Mouse (Mus musculus): Measurements from ENCODE around the gene Npdc1.
"Not testable (repeated sequence)": the region's sequence is repeated elsewhere in the genome, so short reads cannot be mapped to it uniquely, and the experiment has no call there.

Npdc1 gene

GRCm38 (mm10) chr2:25395721-25396596 is 3.2 kb upstream of the Npdc1 start, which contains the start of gene Entpd2:
TSS of gene Entpd2 (plus strand) at chr2:25395874.
- DNase-seq (ENCODE audit: low spot score in 2 of 2): peak in 1 of 2 experiments; percentile 27

GRCm38 (mm10) chr2:25396597-25396983 is 2.6 kb upstream of the Npdc1 start:
- no peak for DNase-seq (ENCODE audit: low spot score in 2 of 2)

- DNase-seq (ENCODE audit: low spot score in 2 of 2): no peak
These were observed 2.1 kb upstream of the Npdc1 start for GRCm38 (mm10) chr2:25397010-25397409.

GRCm38 (mm10) chr2:25398065-25398464 is 1.1 kb upstream of the Npdc1 start:
- DNase-seq (ENCODE audit: low spot score in 2 of 2): no peak

DNA sequence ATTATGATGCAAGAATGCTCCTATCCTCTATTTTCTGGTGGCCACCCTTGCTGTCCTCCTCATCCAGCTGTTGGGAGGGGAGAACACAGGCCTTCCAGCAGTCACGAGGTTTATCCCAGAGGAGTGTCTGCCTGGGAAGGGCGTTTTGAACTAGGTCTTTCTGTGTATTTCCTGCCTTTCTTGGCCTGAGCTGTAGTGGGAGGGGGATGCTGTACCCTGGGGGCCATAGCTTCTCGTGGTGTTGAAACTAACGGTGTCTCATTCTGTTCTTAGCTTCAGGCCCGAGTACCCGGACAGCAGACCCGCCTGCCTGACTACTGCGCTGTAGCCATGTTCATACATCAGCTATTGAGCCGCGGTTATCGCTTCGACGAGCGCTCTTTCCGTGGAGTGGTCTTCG is 1.1 kb downstream of the Npdc1 start:
- no peak for DNase-seq (ENCODE audit: low spot score in 2 of 2)

GRCm38 (mm10) chr2:25400764-25401163 is 1.6 kb downstream of the Npdc1 start:
- DNase-seq (ENCODE audit: low spot score in 2 of 2): peak in 1 of 2 experiments; percentile 42

- peak; percentile 60 to 89 for DNase-seq (ENCODE audit: low spot score in 2 of 2)
These were observed 3.3 kb downstream of the Npdc1 start for GRCm38 (mm10) chr2:25402377-25402971.

GRCm38 (mm10) chr2:25402972-25403601 is 3.9 kb downstream of the Npdc1 start:
- DNase-seq (ENCODE audit: low spot score in 2 of 2): no peak

GRCm38 (mm10) chr2:25403994-25404393 is 4.8 kb downstream of the Npdc1 start:
- DNase-seq (ENCODE audit: low spot score in 2 of 2): no peak

DNA sequence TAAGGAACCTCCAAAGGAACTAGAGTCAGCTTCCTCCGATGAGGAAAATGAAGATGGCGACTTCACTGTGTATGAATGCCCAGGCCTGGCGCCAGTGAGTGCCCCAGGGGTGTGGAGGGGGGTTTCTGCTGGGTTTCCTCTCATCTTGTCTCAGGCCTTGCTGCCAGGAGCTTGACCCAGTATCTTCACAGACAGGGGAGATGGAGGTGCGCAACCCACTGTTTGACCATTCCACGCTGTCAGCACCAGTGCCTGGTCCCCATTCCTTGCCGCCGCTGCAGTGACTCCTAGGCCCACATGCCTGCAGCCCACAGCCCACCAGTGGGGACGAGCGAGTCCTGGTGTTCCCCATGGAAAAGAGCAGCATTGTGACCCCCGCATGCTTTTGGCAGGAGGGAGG is 9.8 kb downstream of the Npdc1 start:
- no peak for DNase-seq (ENCODE audit: low spot score in 2 of 2)

- DNase-seq (ENCODE audit: low spot score in 2 of 2): not testable (repeated sequence)
These were observed 14.3 kb downstream of the Npdc1 start for GRCm38 (mm10) chr2:25413436-25413835.

- DNase-seq (ENCODE audit: low spot score in 2 of 2): no peak
These were observed 18.3 kb downstream of the Npdc1 start for GRCm38 (mm10) chr2:25417426-25417825.

- peak in 1 of 2 experiments; percentile 61 for DNase-seq (ENCODE audit: low spot score in 2 of 2)
These were observed 22.7 kb downstream of the Npdc1 start for GRCm38 (mm10) chr2:25421896-25422295.

DNA sequence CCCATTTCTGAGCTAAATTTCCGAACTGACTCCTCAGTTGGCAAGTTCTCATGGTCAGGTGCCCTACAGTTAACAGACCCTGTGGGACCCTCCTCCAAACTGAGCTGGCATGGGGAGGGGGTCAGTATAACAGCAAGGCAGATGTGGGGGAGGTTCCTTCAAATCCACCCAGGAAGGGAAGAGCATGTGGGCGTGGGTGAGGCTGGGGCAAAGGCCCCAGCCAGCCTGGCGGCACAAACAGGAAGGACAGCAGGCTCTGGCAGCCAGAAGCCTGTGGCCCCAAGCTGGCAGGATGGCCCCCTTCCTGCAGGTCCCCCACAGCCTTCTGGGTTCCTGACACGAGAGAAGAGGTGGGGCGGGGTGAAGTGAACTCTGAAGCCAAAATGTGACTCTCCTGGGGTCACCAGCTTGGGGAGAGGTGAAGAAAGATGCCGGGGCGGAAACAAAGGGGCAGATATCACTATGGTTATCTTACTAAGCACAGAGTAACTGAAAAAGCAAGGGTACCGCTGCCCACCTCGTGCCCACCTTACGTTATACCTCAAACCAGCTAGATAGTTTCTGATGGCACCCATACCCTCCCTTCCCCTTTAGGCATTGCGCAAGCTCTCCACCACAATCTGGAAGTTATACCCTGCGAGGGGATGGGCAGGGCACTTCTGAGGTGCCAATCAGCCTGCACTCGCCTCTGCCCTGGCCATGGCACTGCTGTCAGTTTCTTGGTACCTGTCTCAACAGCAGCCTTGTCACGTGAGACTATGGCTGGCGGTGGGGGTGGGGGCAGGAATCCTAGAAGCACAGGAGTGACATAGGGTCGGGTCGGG is 23.6 kb downstream of the Npdc1 start, which contains the start of gene Fut7:
Gene Fut7, plus strand, starts transcription at position 681 of the 824 bp plus-strand sequence.
- peak in 1 of 2 experiments; percentile 46 for DNase-seq (ENCODE audit: low spot score in 2 of 2)

DNA sequence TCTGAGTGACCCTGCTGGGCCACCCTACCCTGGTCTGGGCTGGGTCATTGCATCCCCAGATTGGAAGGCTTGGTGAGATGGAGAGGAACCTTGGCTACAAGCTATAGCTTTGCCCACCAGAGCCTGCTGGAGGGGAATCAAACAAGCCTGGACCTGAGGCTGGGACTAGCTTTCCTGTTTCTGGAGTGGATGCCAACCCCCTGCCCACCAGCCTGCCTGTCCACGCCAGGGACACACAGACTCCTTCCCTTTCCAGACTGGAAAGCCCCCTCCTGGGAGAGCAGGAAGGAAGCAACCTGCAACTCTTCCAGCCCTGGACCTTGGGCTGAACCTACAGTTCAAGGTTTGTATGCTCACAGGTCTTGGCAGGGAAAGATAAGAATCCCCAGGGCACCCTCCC is 24.5 kb downstream of the Npdc1 start:
- peak in 1 of 2 experiments; percentile 14 for DNase-seq (ENCODE audit: low spot score in 2 of 2)

DNA sequence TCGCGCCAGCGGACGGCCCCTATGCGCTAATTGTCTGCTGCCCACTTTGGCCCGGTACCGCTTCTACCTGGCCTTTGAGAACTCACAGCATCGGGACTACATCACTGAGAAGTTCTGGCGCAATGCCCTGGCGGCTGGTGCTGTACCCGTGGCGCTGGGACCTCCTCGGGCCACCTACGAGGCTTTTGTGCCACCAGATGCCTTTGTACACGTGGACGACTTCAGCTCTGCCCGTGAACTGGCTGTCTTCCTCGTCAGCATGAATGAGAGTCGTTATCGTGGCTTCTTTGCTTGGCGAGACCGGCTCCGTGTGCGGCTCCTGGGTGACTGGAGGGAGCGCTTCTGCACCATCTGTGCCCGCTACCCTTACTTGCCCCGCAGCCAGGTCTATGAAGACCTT is 26.3 kb downstream of the Npdc1 start:
- no peak for DNase-seq (ENCODE audit: low spot score in 2 of 2)

GRCm38 (mm10) chr2:25426721-25427191 is 27.6 kb downstream of the Npdc1 start:
- DNase-seq (ENCODE audit: low spot score in 2 of 2): peak; percentile 56 to 83

GRCm38 (mm10) chr2:25427256-25427655 is 28.1 kb downstream of the Npdc1 start:
- peak in 1 of 2 experiments; percentile 10 for DNase-seq (ENCODE audit: low spot score in 2 of 2)

- DNase-seq (ENCODE audit: low spot score in 2 of 2): peak; percentile 81 to 93
These were observed 29.5 kb downstream of the Npdc1 start, which contains the start of gene Abca2 for GRCm38 (mm10) chr2:25428442-25429236. TSS of gene Abca2 (plus strand) at chr2:25428703.

DNA sequence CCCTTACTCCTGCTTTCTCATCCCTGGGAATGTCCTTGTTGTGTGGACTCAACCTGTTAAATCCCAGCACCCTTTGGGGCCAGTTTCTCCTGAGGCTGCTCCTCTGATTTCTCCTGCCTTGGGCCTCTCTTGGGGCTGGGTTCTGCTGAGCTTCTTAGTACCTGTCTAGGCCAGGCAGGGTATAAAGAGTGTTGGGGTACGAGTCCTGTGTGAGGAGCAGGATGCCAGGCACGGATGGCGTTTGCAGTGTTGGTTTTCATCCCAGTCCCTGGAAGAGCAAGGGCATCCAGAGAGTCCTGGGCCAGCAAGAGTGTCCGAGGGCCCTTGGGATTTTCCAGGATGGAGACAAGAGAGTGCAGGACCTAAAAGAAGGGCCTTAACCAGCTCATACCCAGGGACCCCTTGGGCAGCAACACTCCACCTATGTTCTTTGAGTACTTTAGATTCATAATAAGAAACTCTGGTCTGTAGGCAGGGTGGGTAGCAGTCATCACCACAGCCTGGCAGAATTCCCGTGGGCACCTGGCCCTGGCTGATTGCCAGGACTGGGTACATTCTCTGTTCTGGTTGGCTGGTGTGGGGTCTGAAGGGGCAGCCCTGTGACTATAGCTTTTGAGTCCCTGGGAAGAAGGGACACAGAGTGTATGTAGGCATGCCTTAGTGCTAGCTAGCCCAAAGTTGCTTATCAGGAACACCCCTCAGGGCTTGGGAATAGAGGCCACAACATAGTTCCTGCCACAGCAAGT is 30.5 kb downstream of the Npdc1 start:
- DNase-seq (ENCODE audit: low spot score in 2 of 2): peak in 1 of 2 experiments; percentile 12
